Mouse (Mus musculus) forebrain, embryonic 14.5 days (tissue): ENCODE data around the gene Slc35c2. TPM values are rescaled to one million over a fixed set of nuclear protein-coding genes. Genes with fewer than 3 reads are reported as not detected.

Experiments used
- ATAC-seq: fragments of 200-750 bp; cut with Nextera tagmentation; 2 replicates; pipeline ENCODE4 v1.8.0; 2017; ENCODE audit warnings: mild to moderate bottlenecking, moderate library complexity
- DNase-seq: peaks from one replicate; pipeline ENCODE4 v3.0.0-alpha.2; 2015; ENCODE audit warnings: low spot score
- H3K27ac ChIP-seq: fragments of 300-500 bp; sonication (generic); 2 replicates; pipeline ENCODE4 v1.5.1; 2014; ENCODE audit warnings: low read depth, mild to moderate bottlenecking, control low read depth, low read length, moderate library complexity
- H3K27me3 ChIP-seq: fragments of 300-500 bp; sonication (generic); replicated peaks from 2 replicates; pipeline ENCODE4 v1.6.1; 2014; ENCODE audit warnings: low read length, control low read depth, mixed read lengths; ENCODE audit not compliant: control insufficient read depth, insufficient read depth
- H3K36me3 ChIP-seq: fragments of 300-500 bp; sonication (generic); 2 replicates; pipeline ENCODE4 v1.6.1; 2014; ENCODE audit warnings: low read length, control low read depth; ENCODE audit not compliant: control insufficient read depth, insufficient read depth
- H3K4me1 ChIP-seq: fragments of 300-500 bp; sonication (generic); 2 replicates; pipeline ENCODE4 v1.6.1; 2014; ENCODE audit warnings: antibody characterized with exemption, low read length, control low read depth; ENCODE audit not compliant: control insufficient read depth, insufficient read depth
- H3K4me2 ChIP-seq: fragments of 300-500 bp; sonication (generic); 2 replicates; pipeline ENCODE4 v1.6.1; 2014; ENCODE audit warnings: mild to moderate bottlenecking, control low read depth, low read length
- H3K4me3 ChIP-seq: fragments of 300-500 bp; sonication (generic); 2 replicates; pipeline ENCODE4 v1.5.1; 2014; ENCODE audit warnings: low read depth, low read length, control low read depth
- H3K9ac ChIP-seq: fragments of 300-500 bp; sonication (generic); 2 replicates; pipeline ENCODE4 v1.6.1; 2014; ENCODE audit warnings: mild to moderate bottlenecking, low read length, control low read depth, moderate library complexity
- H3K9me3 ChIP-seq: fragments of 300-500 bp; sonication (generic); replicated peaks from 2 replicates; pipeline ENCODE4 v1.6.1; 2016; ENCODE audit warnings: low read length, control low read depth, mixed read lengths; ENCODE audit not compliant: control insufficient read depth
- WGBS: fragments of 180-500 bp; shearing (Covaris S2); extraction: QIAGEN DNeasy Blood & Tissue Kit; methylation state at CpG from one replicate; pipeline ENCODE4 v1.1.7; 2014; 5-methylcytosine and 5-hydroxymethylcytosine counted together
- polyA plus RNA-seq: library from polyadenylated mRNA; unstranded; fragments of >200 nt; fragmentation: Nextera tagmentation; extraction: Ambion mirVana; gene quantifications from 2 replicates; pipeline ENCODE4 v1.2.1, GENCODE M21; 2014

The Slc35c2 gene
- polyA plus RNA-seq, 1 experiment from 2014 or later = 54.7 TPM

GRCm38 (mm10) chr2:165316837-165317473 lies 29.3 kb upstream of the Slc35c2 start:
- H3K27me3 ChIP-seq = no peaks in the 10 kb centered on the region
- peak overlapping the region; percentile 49; the same call in 1 of the 2 replicates for H3K9ac ChIP-seq
- peak overlapping the region; percentile 18 for H3K4me2 ChIP-seq
- H3K27ac ChIP-seq = peak overlapping the region; percentile 81
- no peak overlapping the region for H3K4me3 ChIP-seq
- peaks cover 35% of the 10 kb centered on the region for H3K36me3 ChIP-seq
- WGBS = 4% methylated on average over 9 of the region's 9 CpGs
- DNase-seq (peak; percentile 94), ATAC-seq (peak; percentile 90)
- H3K4me1 ChIP-seq = peaks cover 31% of the 10 kb centered on the region
- no peaks in the 10 kb centered on the region for H3K9me3 ChIP-seq

GRCm38 (mm10) chr2:165316204-165316603 lies 28.5 kb upstream of the Slc35c2 start:
- H3K4me2 ChIP-seq = peak overlapping the region; percentile 6; the same call in 1 of the 2 replicates
- 61% methylated on average over 10 of the region's 10 CpGs for WGBS
- peak overlapping the region; percentile 81 for H3K27ac ChIP-seq
- H3K4me1 ChIP-seq = peaks cover 37% of the 10 kb centered on the region
- peaks cover 39% of the 10 kb centered on the region for H3K36me3 ChIP-seq
- no peaks in the 10 kb centered on the region for H3K27me3 ChIP-seq
- peak overlapping the region; percentile 49 for H3K9ac ChIP-seq
- peak; percentile 0; the same call in 1 of the 2 replicates for ATAC-seq
- no peaks in the 10 kb centered on the region for H3K9me3 ChIP-seq
- DNase-seq = peak; percentile 22
- H3K4me3 ChIP-seq = no peak overlapping the region

GRCm38 (mm10) chr2:165314197-165314596 lies 26.5 kb upstream of the Slc35c2 start:
- DNase-seq = no peak
- Histone ChIP-seq H3K9ac (no peak overlapping the region), H3K27me3 (no peaks in the 10 kb centered on the region), H3K4me3 (no peak overlapping the region), H3K27ac (no peak overlapping the region), H3K4me1 (peaks cover 43% of the 10 kb centered on the region), H3K9me3 (no peaks in the 10 kb centered on the region), H3K36me3 (peaks cover 50% of the 10 kb centered on the region), H3K4me2 (no peak overlapping the region)
- 83% methylated on average over 8 of the region's 8 CpGs for WGBS
- ATAC-seq = no peak

GRCm38 (mm10) chr2:165312381-165312780 lies 24.7 kb upstream of the Slc35c2 start:
- Histone ChIP-seq H3K9ac (no peak overlapping the region), H3K4me3 (no peak overlapping the region), H3K9me3 (no peaks in the 10 kb centered on the region), H3K4me1 (peaks cover 34% of the 10 kb centered on the region), H3K27ac (no peak overlapping the region), H3K4me2 (no peak overlapping the region), H3K36me3 (peaks cover 62% of the 10 kb centered on the region), H3K27me3 (no peaks in the 10 kb centered on the region)
- 67% methylated on average over 7 of the region's 7 CpGs for WGBS
- no peak for ATAC-seq
- DNase-seq = no peak

GRCm38 (mm10) chr2:165311577-165311976 lies 23.9 kb upstream of the Slc35c2 start:
- WGBS = 24% methylated on average over 12 of the region's 12 CpGs
- Histone ChIP-seq H3K36me3 (peaks cover 70% of the 10 kb centered on the region), H3K4me1 (peaks cover 28% of the 10 kb centered on the region), H3K27ac (0 out of 2 replicates have a peak overlapping the region, but pooled peaks have one; percentile 9), H3K27me3 (no peaks in the 10 kb centered on the region), H3K9ac (no peak overlapping the region), H3K4me2 (no peak overlapping the region), H3K9me3 (no peaks in the 10 kb centered on the region), H3K4me3 (no peak overlapping the region)
- DNase-seq (peak; percentile 87), ATAC-seq (peak; percentile 63)

- ATAC-seq (peak; percentile 35; the same call in 1 of the 2 replicates), DNase-seq (peak; percentile 49)
- H3K9ac ChIP-seq = peak overlapping the region; percentile 4; the same call in 1 of the 2 replicates
- peaks cover 73% of the 10 kb centered on the region for H3K36me3 ChIP-seq
- H3K4me2 ChIP-seq = no peak overlapping the region
- no peak overlapping the region for H3K27ac ChIP-seq
- no peaks in the 10 kb centered on the region for H3K9me3 ChIP-seq
- peaks cover 21% of the 10 kb centered on the region for H3K4me1 ChIP-seq
- WGBS = 22% methylated on average over 13 of the region's 13 CpGs
- no peaks in the 10 kb centered on the region for H3K27me3 ChIP-seq
- H3K4me3 ChIP-seq = no peak overlapping the region
Measured at GRCm38 (mm10) chr2:165310818-165311425, 23.3 kb upstream of the Slc35c2 start.

- Histone ChIP-seq H3K9ac (no peak overlapping the region), H3K27ac (no peak overlapping the region), H3K4me2 (no peak overlapping the region), H3K27me3 (no peaks in the 10 kb centered on the region), H3K4me1 (peaks cover 21% of the 10 kb centered on the region), H3K36me3 (peaks cover 74% of the 10 kb centered on the region), H3K9me3 (no peaks in the 10 kb centered on the region), H3K4me3 (no peak overlapping the region)
- DNase-seq = no peak
- WGBS = 88% methylated on average over 6 of the region's 6 CpGs
- no peak for ATAC-seq
Measured at GRCm38 (mm10) chr2:165307801-165308200, 20.1 kb upstream of the Slc35c2 start.

GRCm38 (mm10) chr2:165305438-165305837 lies 17.8 kb upstream of the Slc35c2 start:
- WGBS = 95% methylated on average over 8 of the region's 8 CpGs

GRCm38 (mm10) chr2:165304819-165305218 lies 17.1 kb upstream of the Slc35c2 start:
- H3K36me3 ChIP-seq = peaks cover 82% of the 10 kb centered on the region
- 90% methylated on average over 19 of the region's 19 CpGs for WGBS

More at GRCm38 (mm10) chr2:165305438-165305837, 17.8 kb upstream of the Slc35c2 start:
- DNase-seq = no peak
- no peak for ATAC-seq
- Histone ChIP-seq H3K4me3 (no peak overlapping the region), H3K27ac (no peak overlapping the region), H3K4me2 (no peak overlapping the region), H3K27me3 (no peaks in the 10 kb centered on the region), H3K9ac (no peak overlapping the region), H3K4me1 (peaks cover 3% of the 10 kb centered on the region; the same call in 1 of the 2 replicates), H3K9me3 (no peaks in the 10 kb centered on the region), H3K36me3 (peaks cover 80% of the 10 kb centered on the region)

More at GRCm38 (mm10) chr2:165304819-165305218, 17.1 kb upstream of the Slc35c2 start:
- no peak overlapping the region for H3K27ac ChIP-seq
- no peaks in the 10 kb centered on the region for H3K9me3 ChIP-seq
- DNase-seq = no peak
- no peaks in the 10 kb centered on the region for H3K27me3 ChIP-seq
- H3K4me1 ChIP-seq = no peaks in the 10 kb centered on the region
- no peak overlapping the region for H3K4me2 ChIP-seq
- no peak overlapping the region for H3K9ac ChIP-seq
- ATAC-seq = no peak
- no peak overlapping the region for H3K4me3 ChIP-seq
